Mouse (Mus musculus): ENCODE results near the gene Lrrc59. TPM values are rescaled to one million over a fixed set of nuclear protein-coding genes. Genes with fewer than 3 reads are reported as not detected.
"Not testable (repeated sequence)": the region's sequence is repeated elsewhere in the genome, so short reads cannot be mapped to it uniquely, and the experiment has no call there.

Lrrc59 gene
- polyA plus RNA-seq, 1 experiment from 2014 or later: 251 TPM

DNA sequence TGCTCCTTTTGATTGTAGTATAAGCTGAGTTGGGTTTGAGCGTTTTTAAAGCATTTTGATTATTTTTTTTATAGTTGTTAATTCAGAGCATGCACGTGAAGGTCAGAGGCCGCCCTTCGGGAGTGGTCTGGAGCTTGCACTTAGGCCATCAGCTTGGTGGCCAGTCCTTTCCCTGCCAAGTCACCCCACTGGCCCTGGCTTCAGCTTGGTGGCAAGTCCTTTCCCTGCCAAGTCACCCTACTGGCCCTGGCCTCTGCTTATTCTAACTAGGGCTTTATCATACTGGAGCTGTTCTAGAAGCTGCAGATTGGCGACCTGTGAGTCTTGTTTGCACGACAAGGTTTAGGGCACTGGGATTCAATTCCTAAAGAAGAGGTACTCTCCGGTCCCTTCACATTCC is 52.9 kb downstream of the Lrrc59 start:
- Histone ChIP-seq H3K4me3 (no peak overlapping the region), H3K4me1 (peaks cover 5% of the 10 kb centered on the region), H3K36me3 (no peaks in the 10 kb centered on the region), H3K27me3 (ENCODE audit: insufficient read depth, poor library complexity, severe bottlenecking) (no peaks in the 10 kb centered on the region), H3K27ac (no peak overlapping the region), H3K9me3 (no peaks in the 10 kb centered on the region)
- 69% methylated on average over 7 of the region's 7 CpGs for WGBS
- no peak for DNase-seq (ENCODE audit: low spot score)

DNA sequence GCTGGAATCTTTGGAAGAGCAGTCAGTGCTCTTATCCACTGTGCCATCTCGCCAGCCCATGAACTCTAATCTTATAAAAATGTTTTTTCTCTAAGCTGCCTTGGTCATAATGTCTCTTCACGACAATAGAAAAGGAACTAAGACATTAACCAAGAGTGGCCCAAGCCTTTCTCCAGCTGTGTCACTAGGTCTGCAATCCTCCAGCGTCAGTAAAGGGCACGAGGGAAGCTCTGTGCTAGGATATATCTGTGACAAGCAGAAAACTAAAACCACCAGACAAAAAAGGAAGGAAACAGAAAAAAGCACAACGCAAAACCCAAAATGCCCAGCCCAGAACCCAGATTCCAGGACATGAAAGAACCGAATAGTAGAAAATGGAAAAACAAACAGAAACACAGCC is 57.6 kb downstream of the Lrrc59 start:
- Histone ChIP-seq H3K36me3 (no peaks in the 10 kb centered on the region), H3K4me1 (no peaks in the 10 kb centered on the region; the same call in 1 of the 2 replicates), H3K27ac (no peak overlapping the region), H3K9me3 (no peaks in the 10 kb centered on the region), H3K27me3 (ENCODE audit: insufficient read depth, poor library complexity, severe bottlenecking) (no peaks in the 10 kb centered on the region), H3K4me3 (no peak overlapping the region)
- DNase-seq (ENCODE audit: low spot score): no peak
- WGBS: 69% methylated on average over 6 of the region's 6 CpGs

DNA sequence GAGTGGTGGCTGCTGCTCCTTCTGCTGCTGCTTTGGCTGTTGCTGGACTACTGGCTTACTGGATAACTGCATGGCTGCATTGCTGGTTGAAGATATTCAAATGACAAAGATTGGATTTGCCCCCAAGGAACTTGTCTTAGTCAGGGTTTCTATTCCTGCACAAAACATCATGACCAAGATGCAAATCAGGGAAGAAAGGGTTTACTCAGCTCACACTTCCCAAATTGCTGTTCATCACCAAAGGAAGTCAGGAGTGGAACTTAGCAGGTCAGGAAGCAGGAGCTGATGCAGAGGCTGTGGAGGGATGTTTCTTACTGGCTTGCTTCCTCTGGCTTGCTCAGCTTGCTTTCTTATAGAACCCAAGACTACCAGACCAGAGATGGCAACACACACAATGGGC is 62.9 kb downstream of the Lrrc59 start:
- DNase-seq (ENCODE audit: low spot score); H3K9me3 ChIP-seq; H3K27ac ChIP-seq; H3K36me3 ChIP-seq; H3K27me3 ChIP-seq (ENCODE audit: insufficient read depth, poor library complexity, severe bottlenecking); H3K4me1 ChIP-seq; H3K4me3 ChIP-seq: not testable (repeated sequence)

Other genes with a start within 250 kb of the Lrrc59 start
- 0.48 and 0.88 TPM in 2 replicates for gene Abcc3, start 236.8 kb upstream of the Lrrc59 start, polyA plus RNA-seq (2016; fragmentation: Nextera tagmentation; extraction: Ambion mirVana)
- 1.5 and 2.4 TPM in 2 replicates for gene Cacna1g, start 155.6 kb upstream of the Lrrc59 start, polyA plus RNA-seq (2016; fragmentation: Nextera tagmentation; extraction: Ambion mirVana)
- gene Spata20, start 143.6 kb upstream of the Lrrc59 start, polyA plus RNA-seq (2016; fragmentation: Nextera tagmentation; extraction: Ambion mirVana): not detected in 2 replicates
- 7.7 and 14.2 TPM in 2 replicates for gene Epn3, start 129.8 kb upstream of the Lrrc59 start, polyA plus RNA-seq (2016; fragmentation: Nextera tagmentation; extraction: Ambion mirVana)
- 9.3 and 12.5 TPM in 2 replicates for gene Mycbpap, start 108.0 kb upstream of the Lrrc59 start, polyA plus RNA-seq (2016; fragmentation: Nextera tagmentation; extraction: Ambion mirVana)
- gene Rsad1, start 80.5 kb upstream of the Lrrc59 start, polyA plus RNA-seq (2016; fragmentation: Nextera tagmentation; extraction: Ambion mirVana): 3.2 and 6.9 TPM in 2 replicates
- gene Chad, start 64.7 kb upstream of the Lrrc59 start, polyA plus RNA-seq (2016; fragmentation: Nextera tagmentation; extraction: Ambion mirVana): 0.11 and 0.28 TPM in 2 replicates
- gene Acsf2, start 27.9 kb upstream of the Lrrc59 start, polyA plus RNA-seq (2016; fragmentation: Nextera tagmentation; extraction: Ambion mirVana): 2.8 and 4.1 TPM in 2 replicates
- 139 and 141 TPM in 2 replicates for gene Mrpl27, start 24.0 kb downstream of the Lrrc59 start, polyA plus RNA-seq (2016; fragmentation: Nextera tagmentation; extraction: Ambion mirVana)
- 24.7 and 33.4 TPM in 2 replicates for gene Eme1, start 24.2 kb downstream of the Lrrc59 start, polyA plus RNA-seq (2016; fragmentation: Nextera tagmentation; extraction: Ambion mirVana)
- gene Xylt2, start 47.7 kb downstream of the Lrrc59 start, polyA plus RNA-seq (2016; fragmentation: Nextera tagmentation; extraction: Ambion mirVana): 16.7 and 17.4 TPM in 2 replicates
- gene Gm11541, start 74.7 kb downstream of the Lrrc59 start, polyA plus RNA-seq (2016; fragmentation: Nextera tagmentation; extraction: Ambion mirVana): not detected in 2 replicates
- gene Cdc34b, start 112.0 kb downstream of the Lrrc59 start, polyA plus RNA-seq (2016; fragmentation: Nextera tagmentation; extraction: Ambion mirVana): 0.16 TPM in 1 of 2 replicates, not detected in the other
- gene Tmem92, start 152.9 kb downstream of the Lrrc59 start, polyA plus RNA-seq (2016; fragmentation: Nextera tagmentation; extraction: Ambion mirVana): not detected in 2 replicates